Mouse (Mus musculus): ENCODE data around the gene Duxbl3. TPM values are rescaled to one million over a fixed set of nuclear protein-coding genes. Genes with fewer than 3 reads are reported as not detected.
"Not testable (repeated sequence)": the region's sequence is repeated elsewhere in the genome, so short reads cannot be mapped to it uniquely, and the experiment has no call there.

The Duxbl3 gene
- polyA plus RNA-seq (2015; fragmentation: Nextera tagmentation; extraction: Ambion mirVana), result 0.60 and 1.2 TPM in 2 replicates

DNA sequence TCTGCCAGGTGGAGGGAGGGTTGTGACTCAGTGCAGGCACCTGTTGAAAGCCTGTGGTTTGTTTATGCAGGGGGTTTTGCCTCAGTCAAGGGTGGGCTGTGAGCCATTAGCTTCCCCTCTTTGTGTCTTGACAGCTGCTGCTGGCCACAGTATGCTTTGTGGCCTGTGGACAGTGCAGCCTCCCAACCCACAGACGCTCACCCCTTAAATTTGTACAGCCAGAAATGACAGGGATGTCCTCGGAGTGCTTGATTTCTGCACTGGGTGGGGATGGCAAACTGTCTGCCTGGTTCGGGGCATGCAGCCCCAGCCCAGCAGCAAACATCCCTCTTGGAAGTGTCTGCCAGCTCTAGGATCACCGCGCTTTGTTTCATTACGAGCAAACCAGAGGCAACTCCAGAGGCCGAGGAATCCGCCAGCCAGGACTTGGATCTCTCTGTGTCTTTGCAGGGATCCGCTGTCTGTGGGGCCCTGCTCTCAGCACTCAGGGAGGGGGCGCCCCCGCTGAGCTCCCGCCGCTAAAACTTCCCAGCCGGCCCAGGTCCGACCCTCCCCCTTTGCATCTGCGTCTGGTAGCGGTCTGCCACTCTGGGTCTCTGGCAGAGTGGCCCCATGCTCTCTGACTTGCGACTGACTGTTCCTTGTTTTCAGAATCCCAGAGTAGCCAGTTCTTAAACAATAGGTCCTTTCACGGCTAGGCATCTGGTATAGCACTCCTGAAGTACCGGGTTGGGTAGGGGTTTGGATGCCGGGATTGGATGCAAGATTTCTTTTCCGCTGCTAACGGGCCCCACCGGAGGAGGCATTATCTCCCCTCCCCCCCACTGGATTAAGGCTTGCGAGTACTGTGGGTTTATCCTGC lies at the start of gene Duxbl3:
TSS of gene Duxbl3 (plus strand) at position 207 of the 862 bp plus-strand sequence.
- peak; percentile 90 for ATAC-seq
- H3K9me3 ChIP-seq (ENCODE audit: control insufficient read depth, low read length); H3K27ac ChIP-seq (ENCODE audit: low read depth, low read length); H3K4me2 ChIP-seq (ENCODE audit: low read length); H3K4me1 ChIP-seq (ENCODE audit: control insufficient read depth, insufficient read depth, low read depth, low read length); H3K9ac ChIP-seq (ENCODE audit: low read depth, low read length); H3K36me3 ChIP-seq (ENCODE audit: control insufficient read depth, insufficient read depth, low read length); H3K27me3 ChIP-seq (replicated peaks; ENCODE audit: control insufficient read depth, insufficient read depth, low read length); H3K4me3 ChIP-seq (ENCODE audit: low read length): not testable (repeated sequence)
- no CpG with 5 or more reads among the region's 25 CpGs for WGBS

DNA sequence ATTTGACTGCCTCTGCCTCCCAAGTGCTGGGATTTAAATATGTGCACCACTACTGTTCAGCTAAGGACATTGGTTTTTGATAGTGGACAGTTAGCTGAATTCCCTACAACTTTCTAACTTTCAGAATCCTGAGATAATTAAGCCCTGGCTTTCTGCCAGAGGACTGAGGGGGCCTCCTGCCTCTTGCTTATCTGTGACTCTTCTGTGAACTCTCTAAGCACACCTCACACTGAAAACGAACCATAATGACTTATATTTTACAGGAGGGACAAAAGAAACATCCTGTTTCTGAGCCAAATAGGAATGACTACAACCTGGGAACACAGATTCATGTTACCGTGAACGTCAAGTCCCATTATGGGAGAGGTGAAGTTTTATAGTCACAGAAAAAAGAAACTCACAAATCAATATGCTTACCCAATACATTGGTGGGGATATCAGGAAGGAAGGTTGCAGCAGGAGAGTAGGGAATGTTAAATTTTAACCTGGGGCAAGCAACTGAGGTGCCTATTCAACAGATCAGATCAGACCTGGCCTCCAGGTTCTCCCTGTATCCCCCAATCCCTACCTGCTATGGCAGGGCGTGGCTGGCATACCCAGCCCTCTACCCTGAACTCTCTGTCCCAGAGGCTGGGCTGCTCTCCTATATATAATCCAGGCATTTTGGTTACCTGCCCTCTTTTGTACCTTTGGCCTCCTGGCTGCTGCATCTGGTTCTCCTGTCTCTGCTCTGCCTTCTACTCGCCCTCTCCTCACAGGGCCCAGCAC lies 41.3 kb upstream of the Duxbl3 start:
- H3K4me3 ChIP-seq (ENCODE audit: low read length); H3K27me3 ChIP-seq (replicated peaks; ENCODE audit: control insufficient read depth, insufficient read depth, low read length); H3K9me3 ChIP-seq (ENCODE audit: control insufficient read depth, low read length); H3K4me2 ChIP-seq (ENCODE audit: low read length); H3K9ac ChIP-seq (ENCODE audit: low read depth, low read length); H3K4me1 ChIP-seq (ENCODE audit: control insufficient read depth, insufficient read depth, low read depth, low read length); H3K36me3 ChIP-seq (ENCODE audit: control insufficient read depth, insufficient read depth, low read length); H3K27ac ChIP-seq (ENCODE audit: low read depth, low read length); ATAC-seq: not testable (repeated sequence)
- no CpG with 5 or more reads among the region's 5 CpGs for WGBS

DNA sequence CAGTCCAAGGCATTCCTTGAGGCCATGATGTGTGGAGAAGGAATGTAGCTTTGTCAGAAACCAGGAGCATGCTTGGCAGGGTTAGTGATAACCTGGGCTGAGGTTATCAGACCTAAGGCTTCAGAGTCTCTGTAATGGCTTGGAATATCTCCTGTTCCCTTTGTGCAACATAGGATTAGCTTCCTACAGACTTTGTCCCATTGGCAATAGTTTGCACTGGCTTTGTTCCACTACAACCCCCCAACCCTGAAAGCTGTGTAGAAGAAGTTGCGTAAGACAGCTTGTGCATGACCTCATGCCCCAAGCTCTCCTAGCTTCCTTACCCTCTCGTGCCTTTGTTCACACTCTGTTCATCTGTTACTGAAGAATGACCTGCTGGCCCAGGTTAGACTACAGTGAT lies 20.6 kb upstream of the Duxbl3 start:
- H3K36me3 ChIP-seq (ENCODE audit: control insufficient read depth, insufficient read depth, low read length); H3K4me1 ChIP-seq (ENCODE audit: control insufficient read depth, insufficient read depth, low read depth, low read length); ATAC-seq; H3K9me3 ChIP-seq (ENCODE audit: control insufficient read depth, low read length); H3K27me3 ChIP-seq (replicated peaks; ENCODE audit: control insufficient read depth, insufficient read depth, low read length); H3K4me3 ChIP-seq (ENCODE audit: low read length); H3K9ac ChIP-seq (ENCODE audit: low read depth, low read length); H3K27ac ChIP-seq (ENCODE audit: low read depth, low read length); H3K4me2 ChIP-seq (ENCODE audit: low read length): not testable (repeated sequence)
- WGBS, result no CpG with 5 or more reads among the region's 2 CpGs

DNA sequence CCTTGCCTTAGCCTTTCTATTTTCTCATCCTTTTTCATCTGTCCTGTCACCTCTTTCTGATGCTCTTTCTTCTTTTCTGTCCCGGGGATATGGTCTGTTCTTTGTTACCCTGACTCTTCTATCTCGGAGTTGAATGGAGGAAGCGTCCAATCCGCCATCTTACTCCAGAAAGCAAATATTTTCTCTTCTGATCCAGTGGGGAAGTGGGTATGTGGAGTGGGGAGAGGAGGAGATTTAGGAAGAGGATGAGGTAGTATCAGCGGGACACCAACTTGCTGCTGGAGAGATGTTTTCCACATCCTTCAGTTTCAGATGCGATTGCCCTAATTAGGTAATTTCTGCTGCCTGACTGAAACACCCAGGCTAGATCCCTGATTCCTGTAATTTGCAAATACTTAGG lies 967 bp downstream of the Duxbl3 start:
- H3K4me1 ChIP-seq (ENCODE audit: control insufficient read depth, insufficient read depth, low read depth, low read length); H3K9me3 ChIP-seq (ENCODE audit: control insufficient read depth, low read length); H3K4me3 ChIP-seq (ENCODE audit: low read length); H3K27ac ChIP-seq (ENCODE audit: low read depth, low read length); H3K27me3 ChIP-seq (replicated peaks; ENCODE audit: control insufficient read depth, insufficient read depth, low read length); H3K9ac ChIP-seq (ENCODE audit: low read depth, low read length); H3K4me2 ChIP-seq (ENCODE audit: low read length); H3K36me3 ChIP-seq (ENCODE audit: control insufficient read depth, insufficient read depth, low read length); ATAC-seq: not testable (repeated sequence)
- no CpG with 5 or more reads among the region's 6 CpGs for WGBS

DNA sequence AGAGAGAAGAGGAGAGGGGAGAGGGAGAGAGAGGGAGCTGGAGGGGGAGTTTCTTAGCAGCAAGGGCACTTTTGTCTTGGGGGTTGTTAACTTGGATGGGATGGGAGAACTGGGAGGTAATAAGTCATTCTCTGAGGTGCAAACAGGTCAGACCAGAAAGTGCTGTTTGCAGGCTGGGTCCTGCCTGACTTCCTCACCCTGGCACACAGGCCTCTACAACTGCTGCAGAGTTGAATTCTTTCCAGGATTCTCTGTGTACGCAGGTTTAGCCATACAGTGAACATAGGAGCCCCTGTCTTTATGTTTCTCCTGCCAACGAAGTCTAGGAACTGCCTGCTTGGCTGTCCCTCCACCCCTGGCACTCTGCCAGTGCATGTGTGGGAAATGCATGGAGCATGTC lies 29.0 kb downstream of the Duxbl3 start:
- H3K4me1 ChIP-seq (ENCODE audit: control insufficient read depth, insufficient read depth, low read depth, low read length); H3K27ac ChIP-seq (ENCODE audit: low read depth, low read length); H3K9ac ChIP-seq (ENCODE audit: low read depth, low read length); H3K36me3 ChIP-seq (ENCODE audit: control insufficient read depth, insufficient read depth, low read length); H3K27me3 ChIP-seq (replicated peaks; ENCODE audit: control insufficient read depth, insufficient read depth, low read length); H3K9me3 ChIP-seq (ENCODE audit: control insufficient read depth, low read length); H3K4me3 ChIP-seq (ENCODE audit: low read length); H3K4me2 ChIP-seq (ENCODE audit: low read length); ATAC-seq: not testable (repeated sequence)
- no CpG with 5 or more reads among the region's 2 CpGs for WGBS

DNA sequence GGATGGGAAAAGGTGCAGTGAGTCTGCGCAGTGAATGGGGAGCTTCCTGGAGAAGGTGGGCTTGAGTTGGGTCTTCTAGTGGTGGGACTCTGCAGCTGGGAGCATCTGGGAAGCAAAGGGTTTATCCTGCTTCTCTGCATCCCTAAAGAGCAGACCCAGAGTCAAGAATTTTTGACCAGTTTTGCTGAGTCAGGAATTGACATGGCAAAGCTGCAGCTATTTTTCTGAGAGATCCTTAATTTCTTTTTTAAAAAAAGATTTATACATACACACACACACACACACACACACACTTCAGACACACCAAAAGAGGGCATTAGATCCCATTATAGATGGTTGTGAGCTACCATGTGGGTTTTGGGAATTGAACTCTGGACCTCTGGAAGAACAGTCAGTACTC lies 36.1 kb downstream of the Duxbl3 start:
- H3K27ac ChIP-seq (ENCODE audit: low read depth, low read length), result no peak overlapping the region
- H3K9ac ChIP-seq (ENCODE audit: low read depth, low read length), result no peak overlapping the region
- H3K9me3 ChIP-seq (ENCODE audit: control insufficient read depth, low read length), result no peaks in the 10 kb centered on the region
- no peaks in the 10 kb centered on the region for H3K36me3 ChIP-seq (ENCODE audit: control insufficient read depth, insufficient read depth, low read length)
- no peaks in the 10 kb centered on the region for H3K27me3 ChIP-seq (replicated peaks; ENCODE audit: control insufficient read depth, insufficient read depth, low read length)
- H3K4me3 ChIP-seq (ENCODE audit: low read length), result no peak overlapping the region
- 100% methylated on average over 1 of the region's 1 CpGs for WGBS
- no peaks in the 10 kb centered on the region for H3K4me1 ChIP-seq (ENCODE audit: control insufficient read depth, insufficient read depth, low read depth, low read length)
- no peak for ATAC-seq
- no peak overlapping the region for H3K4me2 ChIP-seq (ENCODE audit: low read length)

DNA sequence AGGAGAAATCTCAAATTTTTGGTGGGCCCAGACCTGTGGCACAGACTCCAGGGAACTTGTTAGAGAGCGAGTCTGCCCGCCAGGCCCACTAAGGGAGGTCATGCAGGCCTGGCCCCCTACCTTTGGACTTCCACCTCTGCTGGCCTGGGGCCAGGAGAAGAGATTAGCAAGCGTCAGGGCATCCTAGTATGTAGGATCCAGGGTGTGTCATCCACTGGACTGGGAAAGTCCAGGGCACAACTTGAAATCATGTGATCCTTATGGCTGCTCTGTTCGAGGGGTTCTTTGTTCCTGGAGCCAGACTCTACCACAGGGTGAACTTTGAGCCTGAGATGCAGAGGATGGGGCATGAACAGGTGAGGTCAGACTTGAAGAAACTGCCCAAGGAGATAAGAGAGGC lies 39.3 kb downstream of the Duxbl3 start:
- Histone ChIP-seq H3K36me3 (ENCODE audit: control insufficient read depth, insufficient read depth, low read length) (no peaks in the 10 kb centered on the region), H3K9me3 (ENCODE audit: control insufficient read depth, low read length) (no peaks in the 10 kb centered on the region), H3K4me3 (ENCODE audit: low read length) (no peak overlapping the region), H3K27me3 (replicated peaks; ENCODE audit: control insufficient read depth, insufficient read depth, low read length) (no peaks in the 10 kb centered on the region), H3K4me2 (ENCODE audit: low read length) (no peak overlapping the region), H3K27ac (ENCODE audit: low read depth, low read length) (no peak overlapping the region), H3K9ac (ENCODE audit: low read depth, low read length) (no peak overlapping the region), H3K4me1 (ENCODE audit: control insufficient read depth, insufficient read depth, low read depth, low read length) (no peaks in the 10 kb centered on the region)
- 82% methylated on average over 4 of the region's 4 CpGs for WGBS
- no peak for ATAC-seq

DNA sequence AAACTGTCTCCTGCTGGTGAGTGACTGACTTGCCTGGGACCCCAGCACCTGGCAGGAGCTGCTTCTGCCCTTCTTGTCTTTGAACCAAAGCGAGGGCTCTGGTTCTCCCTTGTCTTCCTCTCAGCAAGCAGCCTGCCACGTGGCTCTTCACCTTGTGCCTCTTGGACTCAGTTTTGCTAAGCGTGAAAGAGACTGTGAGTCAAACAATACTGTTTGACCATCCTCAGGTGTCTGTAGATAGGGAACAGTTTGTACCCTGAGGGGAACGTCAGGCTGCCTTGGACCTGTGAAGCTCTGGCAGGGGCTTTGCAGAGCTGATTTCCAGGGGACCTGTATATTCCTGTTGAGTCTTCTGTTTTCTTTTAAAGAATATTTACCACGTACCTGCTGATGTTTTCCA lies 39.7 kb downstream of the Duxbl3 start:
- H3K4me2 ChIP-seq (ENCODE audit: low read length), result no peak overlapping the region
- WGBS, result 79% methylated on average over 5 of the region's 5 CpGs
- H3K4me1 ChIP-seq (ENCODE audit: control insufficient read depth, insufficient read depth, low read depth, low read length), result no peaks in the 10 kb centered on the region
- no peak for ATAC-seq
- H3K9me3 ChIP-seq (ENCODE audit: control insufficient read depth, low read length), result no peaks in the 10 kb centered on the region
- H3K27me3 ChIP-seq (replicated peaks; ENCODE audit: control insufficient read depth, insufficient read depth, low read length), result no peaks in the 10 kb centered on the region
- H3K27ac ChIP-seq (ENCODE audit: low read depth, low read length), result no peak overlapping the region
- H3K9ac ChIP-seq (ENCODE audit: low read depth, low read length), result no peak overlapping the region
- H3K4me3 ChIP-seq (ENCODE audit: low read length), result no peak overlapping the region
- no peaks in the 10 kb centered on the region for H3K36me3 ChIP-seq (ENCODE audit: control insufficient read depth, insufficient read depth, low read length)

DNA sequence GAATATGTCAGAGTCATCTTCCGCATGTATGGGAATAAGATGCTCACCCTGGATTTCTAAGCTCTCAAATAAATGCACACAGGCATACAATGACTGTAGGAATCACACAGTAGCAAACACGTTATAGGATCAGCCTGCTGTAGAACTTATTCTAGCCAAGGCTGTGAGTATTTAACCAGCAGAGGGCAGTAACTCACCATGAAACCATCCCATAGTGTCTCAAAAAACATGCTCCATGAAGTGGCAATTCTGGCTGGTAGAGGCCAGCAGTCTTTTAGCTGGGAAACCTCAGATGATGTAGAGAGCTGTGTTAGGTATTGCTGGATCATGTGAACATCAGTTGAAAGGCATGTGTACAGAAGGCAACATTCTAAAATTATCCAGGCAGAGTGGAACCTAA lies 45.3 kb downstream of the Duxbl3 start:
- no peak overlapping the region for H3K4me3 ChIP-seq (ENCODE audit: low read length)
- peak; percentile 89 for ATAC-seq
- H3K27me3 ChIP-seq (replicated peaks; ENCODE audit: control insufficient read depth, insufficient read depth, low read length), result no peaks in the 10 kb centered on the region
- no peak overlapping the region for H3K9ac ChIP-seq (ENCODE audit: low read depth, low read length)
- H3K36me3 ChIP-seq (ENCODE audit: control insufficient read depth, insufficient read depth, low read length), result no peaks in the 10 kb centered on the region
- no peak overlapping the region for H3K4me2 ChIP-seq (ENCODE audit: low read length)
- H3K4me1 ChIP-seq (ENCODE audit: control insufficient read depth, insufficient read depth, low read depth, low read length), result no peaks in the 10 kb centered on the region
- WGBS, result 38% methylated on average over 2 of the region's 2 CpGs
- H3K9me3 ChIP-seq (ENCODE audit: control insufficient read depth, low read length), result no peaks in the 10 kb centered on the region
- H3K27ac ChIP-seq (ENCODE audit: low read depth, low read length), result no peak overlapping the region

Data from hindbrain, embryonic 16.5 days (tissue).